Mouse (Mus musculus) activated CD4-positive, CD25-positive, alpha-beta regulatory T cell, adult 4 months (primary cell): ENCODE measurements at regions not wholly inside any gene's neighbourhood (a gene's known extent, or its start where the extent isn't known, plus 50 kb on each side); places are given as distances from the start of the nearest gene placed in this dataset.
"Not testable (repeated sequence)": the region's sequence is repeated elsewhere in the genome, so short reads cannot be mapped to it uniquely, and the experiment has no call there.

ENCODE experiments used
- ATAC-seq: one replicate; pipeline ENCODE4 v1.8.0; 2017

DNA sequence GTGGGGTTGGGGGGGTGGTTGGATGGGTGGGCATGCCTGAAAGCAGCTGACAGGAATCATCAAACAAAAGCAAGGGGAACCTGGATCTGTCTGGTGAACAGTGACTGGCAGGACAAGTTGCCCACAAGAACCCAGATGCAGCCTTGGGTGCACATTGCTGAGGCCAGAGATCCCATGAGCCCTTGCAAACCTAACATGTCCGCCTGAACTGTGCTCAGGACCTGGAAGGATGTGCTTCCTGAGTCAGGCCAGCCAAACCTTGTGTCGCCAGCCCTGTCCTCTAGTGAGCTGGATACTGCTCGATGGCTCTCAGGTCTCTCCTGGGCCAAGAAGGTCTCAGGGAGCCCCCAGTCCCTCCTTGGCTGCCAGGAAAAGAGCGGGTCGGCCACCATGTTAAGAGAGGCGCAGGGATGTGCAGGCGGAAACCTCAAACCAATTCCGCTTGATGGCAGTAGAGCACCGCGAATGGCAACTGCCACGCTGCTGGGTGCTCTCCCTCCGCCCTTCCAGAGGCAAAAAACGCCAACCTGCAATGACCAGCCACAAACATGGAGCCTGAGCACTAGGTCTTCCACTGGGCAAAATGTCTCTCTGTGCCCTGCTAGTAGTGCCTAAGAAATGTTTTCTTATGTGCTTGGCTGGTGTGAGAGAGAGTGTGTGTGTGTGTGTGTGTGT lies 140.2 kb downstream of the Pls3 start:
- not testable (repeated sequence) for ATAC-seq

DNA sequence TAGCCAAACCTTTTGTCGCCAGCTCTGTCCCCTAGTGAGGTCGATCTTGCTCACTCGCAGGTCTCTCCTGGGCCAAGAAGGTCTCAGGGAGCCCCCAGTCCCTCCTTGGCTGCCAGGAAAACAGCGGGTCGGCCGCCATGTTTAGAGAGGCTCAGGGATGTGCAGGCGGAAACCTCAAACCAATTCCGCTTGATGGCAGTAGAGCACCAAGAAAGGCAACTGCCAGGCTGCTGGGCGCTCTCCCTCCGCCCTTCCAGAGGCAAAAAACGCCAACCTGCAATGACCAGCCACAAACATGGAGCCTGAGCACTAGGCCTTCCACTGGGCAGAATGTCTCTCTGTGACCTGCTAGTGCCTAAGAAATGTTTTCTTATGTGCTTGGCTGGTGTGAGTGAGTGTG lies 141.3 kb downstream of the Pls3 start:
- ATAC-seq: not testable (repeated sequence)

DNA sequence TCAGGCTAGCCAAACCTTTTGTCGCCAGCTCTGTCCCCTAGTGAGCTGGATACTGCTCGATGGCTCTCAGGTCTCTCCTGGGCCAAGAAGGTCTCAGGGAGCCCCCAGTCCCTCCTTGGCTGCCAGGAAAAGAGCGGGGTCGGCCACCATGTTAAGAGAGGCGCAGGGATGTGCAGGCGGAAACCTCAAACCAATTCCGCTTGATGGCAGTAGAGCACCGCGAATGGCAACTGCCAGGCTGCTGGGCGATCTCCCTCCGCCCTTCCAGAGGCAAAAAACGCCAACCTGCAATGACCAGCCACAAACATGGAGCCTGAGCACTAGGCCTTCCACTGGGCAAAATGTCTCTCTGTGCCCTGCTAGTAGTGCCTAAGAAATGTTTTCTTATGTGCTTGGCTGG lies 145.2 kb downstream of the Pls3 start:
- not testable (repeated sequence) for ATAC-seq

GRCm38 (mm10) chrX:75728507-75728906 lies 146.5 kb downstream of the Pls3 start:
- no peak for ATAC-seq

- ATAC-seq: not testable (repeated sequence)
These were observed 145.5 kb upstream of the Rab39b start for GRCm38 (mm10) chrX:75723542-75723941.

GRCm38 (mm10) chrX:75699949-75700348 lies 121.9 kb upstream of the Rab39b start:
- no peak for ATAC-seq

- not testable (repeated sequence) for ATAC-seq
These were observed 97.2 kb upstream of the Rab39b start for GRCm38 (mm10) chrX:75675271-75675670.

- ATAC-seq: peak; percentile 90
These were observed 96.1 kb upstream of the Rab39b start for GRCm38 (mm10) chrX:75673920-75674665.

DNA sequence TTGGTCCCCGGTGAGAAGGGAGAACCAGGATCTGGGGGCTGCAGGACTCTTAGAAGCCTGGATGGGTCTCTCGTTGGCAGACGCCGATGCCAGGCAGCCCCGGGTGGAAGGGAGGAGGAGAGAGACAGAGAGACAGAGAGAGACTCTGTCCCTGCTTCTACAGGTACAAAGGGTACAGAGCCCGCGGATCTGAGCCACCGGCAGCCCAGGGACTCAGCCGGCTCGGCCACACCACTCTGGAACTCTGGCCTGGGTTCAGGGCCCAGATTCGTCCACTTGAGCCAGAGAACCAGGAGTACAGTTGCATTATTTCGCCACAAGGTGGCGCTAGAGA lies 95.5 kb upstream of the Rab39b start:
- ATAC-seq: no peak

DNA sequence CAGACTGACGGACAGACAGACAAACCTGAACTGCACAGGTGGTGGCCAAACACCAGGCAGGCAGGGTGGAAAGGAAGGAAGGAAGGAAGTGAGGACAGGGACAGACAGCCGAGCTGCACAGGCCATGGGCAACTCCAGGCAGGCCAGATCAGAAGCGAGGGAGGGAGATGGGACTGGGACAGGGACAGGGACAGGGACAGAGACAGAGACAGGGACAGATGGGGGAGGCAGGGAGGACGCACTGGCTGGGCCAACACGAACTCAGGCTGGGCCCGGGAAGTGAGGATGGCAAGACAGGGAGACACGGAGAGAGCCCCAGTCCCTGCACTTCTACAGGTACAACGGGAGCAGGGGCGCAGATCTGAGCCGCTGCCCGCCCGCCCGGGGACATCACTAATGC lies 94.9 kb upstream of the Rab39b start:
- no peak for ATAC-seq

DNA sequence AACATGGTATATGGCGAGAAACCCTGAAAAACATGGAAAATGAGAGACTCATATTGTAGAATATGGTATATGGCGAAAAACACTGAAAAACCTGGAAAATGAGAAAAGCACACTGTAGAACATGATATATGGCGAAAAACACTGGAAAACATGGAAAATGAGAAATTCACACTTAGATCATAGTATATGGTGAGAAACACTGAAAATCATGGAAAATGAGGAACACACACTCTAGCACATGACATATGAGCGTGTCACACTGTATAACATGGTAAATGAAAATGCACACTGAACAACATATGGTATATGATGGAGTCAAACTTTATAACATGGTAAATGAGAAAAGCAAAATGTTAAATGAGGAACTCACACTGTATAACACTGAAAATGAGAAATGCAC lies 89.6 kb upstream of the Rab39b start:
- ATAC-seq: no peak

DNA sequence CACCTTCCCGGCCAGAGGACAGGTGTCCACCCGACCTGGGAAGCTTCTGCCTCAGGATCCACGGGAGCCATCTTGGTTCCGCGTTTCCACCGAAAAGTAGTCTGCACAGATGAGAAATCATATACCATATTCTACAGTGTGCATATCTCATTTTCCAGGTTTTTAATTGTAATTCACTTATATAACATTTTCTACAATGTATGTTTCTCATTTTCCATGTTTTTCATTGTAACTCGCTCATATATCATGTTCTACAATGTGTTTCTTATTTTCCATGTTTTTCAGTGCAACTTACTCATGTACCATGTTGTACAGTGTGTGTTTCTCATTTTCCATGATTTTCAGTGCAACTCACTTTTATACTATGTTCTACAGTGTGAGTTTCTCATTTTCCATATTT lies 65.4 kb upstream of the Rab39b start:
- no peak for ATAC-seq
